Mouse (Mus musculus) cerebellum, adult 9-11 months (tissue): Measurements from ENCODE around the gene Armh3.
A peak's percentile ranks its signal among the peaks of the same experiment; 100 is the strongest.

ENCODE experiments used
- DNase-seq: peaks from one replicate; pipeline ENCODE4 v3.0.0; 2022

Gene Armh3

GRCm38 (mm10) chr19:45997785-45998693 is at the start of gene Armh3:
TSS of gene Armh3 (minus strand) at chr19:45998488.
- peak; percentile 95 for DNase-seq

- no peak for DNase-seq
Measured at GRCm38 (mm10) chr19:46047426-46047825, 49.1 kb upstream of the Armh3 start.

GRCm38 (mm10) chr19:46046621-46047025 is 48.3 kb upstream of the Armh3 start:
- peak; percentile 58 for DNase-seq

- DNase-seq = peak; percentile 85
Measured at GRCm38 (mm10) chr19:46045696-46046311, 47.5 kb upstream of the Armh3 start.

GRCm38 (mm10) chr19:46044993-46045695 is 46.9 kb upstream of the Armh3 start, which contains the start of gene Ldb1:
TSS of gene Ldb1 (minus strand) at chr19:46045214.
- DNase-seq = peak; percentile 96

- peak; percentile 79 for DNase-seq
Measured at GRCm38 (mm10) chr19:46044271-46044992, 46.1 kb upstream of the Armh3 start, which contains the start of gene Pprc1. TSS of gene Pprc1 (plus strand) at chr19:46044886.

GRCm38 (mm10) chr19:46043380-46043779 is 45.1 kb upstream of the Armh3 start:
- peak; percentile 78 for DNase-seq

GRCm38 (mm10) chr19:46042476-46043011 is 44.3 kb upstream of the Armh3 start:
- DNase-seq = peak; percentile 75

GRCm38 (mm10) chr19:46041933-46042475 is 43.7 kb upstream of the Armh3 start:
- DNase-seq = peak; percentile 87

GRCm38 (mm10) chr19:46041299-46041932 is 43.1 kb upstream of the Armh3 start:
- DNase-seq = peak; percentile 52

- DNase-seq = no peak
Measured at GRCm38 (mm10) chr19:46040149-46040902, 42.0 kb upstream of the Armh3 start.

GRCm38 (mm10) chr19:46039478-46039877 is 41.2 kb upstream of the Armh3 start:
- peak; percentile 89 for DNase-seq

GRCm38 (mm10) chr19:46038851-46039260 is 40.6 kb upstream of the Armh3 start:
- DNase-seq = peak; percentile 74

GRCm38 (mm10) chr19:46037925-46038850 is 39.9 kb upstream of the Armh3 start:
- DNase-seq = peak; percentile 71

GRCm38 (mm10) chr19:46037243-46037924 is 39.1 kb upstream of the Armh3 start:
- DNase-seq = peak; percentile 55

GRCm38 (mm10) chr19:46036477-46037242 is 38.4 kb upstream of the Armh3 start:
- peak; percentile 35 for DNase-seq

GRCm38 (mm10) chr19:46035971-46036370 is 37.7 kb upstream of the Armh3 start:
- DNase-seq = peak; percentile 55

- no peak for DNase-seq
Measured at GRCm38 (mm10) chr19:46033911-46034310, 35.6 kb upstream of the Armh3 start.
